Mouse (Mus musculus) activated CD4-positive, CD25-positive, alpha-beta regulatory T cell, adult 4 months (primary cell): ENCODE results near the gene Iqsec1. TPM values are rescaled to one million over a fixed set of nuclear protein-coding genes. Genes with fewer than 3 reads are reported as not detected.

Experiments
- ATAC-seq: one replicate; pipeline ENCODE4 v1.8.0; 2017
- polyA plus RNA-seq, 2 experiments: library from polyadenylated mRNA; unstranded; fragments of 100-300 nt; shearing (Covaris generic); gene quantifications; one replicate each; pipeline ENCODE4 v1.2.1; 2017

Iqsec1 gene
- polyA plus RNA-seq, 2 experiments from 2014 or later: 6.7 to 10.2 TPM

DNA sequence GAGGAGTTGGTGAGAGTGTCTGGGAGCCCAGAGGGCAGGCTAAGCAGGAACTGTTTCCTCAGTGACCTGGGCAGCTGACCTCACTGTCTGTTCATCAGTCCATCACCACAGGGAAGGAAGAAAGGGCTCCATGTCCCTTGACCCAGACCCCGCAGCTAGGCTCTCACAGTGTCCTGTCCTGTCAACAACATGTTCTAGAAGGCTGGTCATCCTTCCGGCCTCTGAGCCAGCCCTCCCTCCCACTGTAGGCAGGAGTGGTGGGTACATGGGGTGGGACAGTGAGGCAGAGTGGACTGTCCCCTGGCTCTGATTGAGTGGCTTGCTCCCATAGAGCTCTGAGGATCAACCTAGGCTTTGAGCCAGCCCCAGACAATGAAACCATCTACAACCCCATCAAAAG, 284.7 kb downstream of the Iqsec1 start:
- no peak for ATAC-seq

DNA sequence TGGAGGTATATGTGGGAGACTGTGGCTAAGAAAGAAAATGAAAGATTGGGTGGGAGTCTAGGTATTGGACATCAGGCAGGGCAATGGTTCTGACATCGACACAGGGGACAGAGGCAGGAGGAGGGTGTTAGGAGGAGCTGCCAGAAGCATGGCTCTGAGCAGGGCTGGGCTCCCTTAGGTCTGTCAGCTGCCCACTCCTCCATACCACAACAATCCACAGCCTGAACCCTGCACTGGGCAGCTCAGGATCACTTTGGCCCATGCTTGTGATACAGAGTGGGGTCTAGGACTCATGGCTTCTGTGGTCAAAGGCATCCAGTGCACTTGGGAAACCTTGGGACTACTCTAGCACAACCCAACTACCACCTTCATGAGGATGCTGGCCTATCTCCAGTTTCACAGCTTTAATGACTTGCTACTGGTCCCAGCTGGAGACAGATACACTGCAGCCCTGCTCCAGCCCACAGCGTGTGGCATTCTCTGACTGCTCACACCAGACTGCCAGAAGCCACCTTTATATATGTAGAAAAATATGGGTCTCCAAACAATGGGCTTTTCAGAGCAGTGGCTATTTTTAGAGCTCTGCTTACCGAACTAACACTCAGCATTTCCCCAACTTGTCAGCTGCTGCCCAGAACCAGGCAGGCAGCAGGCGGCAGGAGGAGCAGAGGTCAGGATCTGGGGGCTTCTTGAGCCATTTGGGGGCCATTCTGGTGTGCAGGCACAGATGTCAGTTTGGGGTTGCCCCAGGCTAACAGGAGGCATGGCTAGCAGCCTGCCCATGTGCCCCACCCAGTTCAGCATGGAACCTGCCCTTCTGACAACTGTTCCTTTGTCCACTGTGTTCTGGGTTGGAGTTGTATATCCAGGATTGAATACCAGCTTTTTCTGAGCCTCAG, 285.4 kb downstream of the Iqsec1 start:
- ATAC-seq: no peak

DNA sequence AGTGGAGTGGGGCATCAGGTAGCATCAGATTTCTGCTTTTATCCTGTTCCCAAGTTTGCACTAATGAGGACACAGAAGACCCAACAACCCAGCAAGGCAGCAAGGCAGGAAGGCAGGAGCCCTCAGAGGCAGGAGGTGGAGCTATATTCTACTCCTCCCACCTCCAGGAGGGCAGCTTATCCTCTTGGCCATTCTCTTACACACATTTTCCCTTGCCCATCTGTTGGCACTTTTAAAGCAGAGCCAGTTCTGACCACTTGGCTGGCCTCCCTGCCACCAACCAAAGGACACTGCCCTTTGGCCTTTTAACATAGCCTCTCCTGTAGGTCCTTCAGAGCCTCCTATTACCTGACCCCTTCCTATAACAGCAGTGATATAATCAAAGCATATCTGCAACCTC, 286.3 kb downstream of the Iqsec1 start:
- no peak for ATAC-seq

DNA sequence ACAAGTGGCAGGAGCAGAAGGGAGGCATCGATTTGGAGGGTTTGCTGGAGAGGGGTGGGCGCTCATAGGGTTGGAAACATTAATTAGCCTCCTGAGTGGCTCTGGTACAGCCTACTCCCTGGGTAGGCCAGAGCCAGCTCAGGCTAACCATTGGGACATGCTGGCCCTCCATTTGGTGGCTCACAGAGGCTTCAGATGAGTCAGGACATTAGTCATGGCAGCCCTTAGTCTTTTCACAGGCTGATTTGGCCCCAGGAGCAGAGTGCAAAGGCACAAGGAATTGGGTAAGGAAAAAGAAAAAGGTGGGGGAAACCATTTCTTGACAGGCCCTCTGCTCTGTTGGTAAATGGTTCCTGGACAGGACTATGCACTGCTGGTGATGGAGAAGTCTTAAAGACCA, 287.1 kb downstream of the Iqsec1 start:
- ATAC-seq: no peak

DNA sequence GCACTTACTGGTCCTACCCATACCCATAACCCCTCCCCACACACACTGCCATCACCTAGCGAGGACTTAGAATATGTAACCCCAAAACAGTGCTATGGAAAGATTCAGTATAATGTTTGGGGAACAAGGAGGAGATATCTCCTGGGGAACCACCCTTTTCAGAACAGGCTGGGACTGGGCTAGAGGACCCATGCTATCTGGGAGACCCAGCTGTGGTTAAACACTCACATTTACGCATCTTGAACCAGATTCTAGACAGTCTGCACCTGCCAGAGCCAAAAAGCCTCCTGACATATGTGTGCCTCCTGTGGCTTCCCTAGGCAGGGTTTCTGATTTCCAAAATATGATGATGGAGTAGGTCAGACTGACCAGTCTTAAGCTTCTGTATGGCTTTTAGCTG, 287.7 kb downstream of the Iqsec1 start:
- no peak for ATAC-seq

GRCm38 (mm10) chr6:90700068-90700467, 288.4 kb downstream of the Iqsec1 start:
- no peak for ATAC-seq

DNA sequence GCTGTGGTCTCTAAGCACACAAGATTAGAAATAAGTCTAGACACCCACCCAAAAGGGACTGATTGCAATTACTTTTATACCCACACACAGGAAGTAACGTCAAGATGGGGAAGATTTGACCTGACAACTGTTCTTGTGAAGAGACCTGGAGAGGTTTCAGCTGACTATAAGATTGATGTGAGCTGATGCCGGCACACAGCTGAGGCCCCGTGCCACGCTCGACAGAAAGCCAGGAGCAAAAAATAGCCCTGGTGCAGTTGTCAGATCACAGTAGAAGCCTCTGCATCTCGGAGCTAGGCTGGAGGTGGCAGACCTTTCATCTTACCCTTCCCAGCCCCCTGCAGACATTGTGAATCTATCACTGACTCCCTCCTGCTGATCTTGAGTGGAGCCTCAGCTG, 289.6 kb downstream of the Iqsec1 start:
- no peak for ATAC-seq

DNA sequence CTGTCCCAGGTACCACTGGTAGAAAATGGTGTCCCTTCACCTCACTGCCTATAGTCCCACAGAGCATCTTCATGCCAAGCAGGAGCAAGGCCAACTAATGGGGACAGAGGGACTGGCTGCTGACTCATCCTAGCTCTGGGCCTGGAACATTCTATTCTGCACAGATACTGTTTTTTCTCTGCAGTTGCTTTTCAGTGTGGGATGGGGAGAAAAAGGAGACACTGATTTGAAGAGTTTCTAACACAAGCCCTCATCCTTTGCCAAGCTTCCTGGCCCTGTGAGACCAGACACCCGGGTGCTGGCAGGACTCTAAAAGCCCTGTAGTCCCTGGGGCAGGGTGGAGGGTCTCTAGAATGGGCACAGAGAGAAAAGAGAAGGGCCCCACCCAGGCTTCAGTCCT, 292.7 kb downstream of the Iqsec1 start:
- ATAC-seq: no peak

GRCm38 (mm10) chr6:90692404-90692803, 296.1 kb downstream of the Iqsec1 start:
- no peak for ATAC-seq

DNA sequence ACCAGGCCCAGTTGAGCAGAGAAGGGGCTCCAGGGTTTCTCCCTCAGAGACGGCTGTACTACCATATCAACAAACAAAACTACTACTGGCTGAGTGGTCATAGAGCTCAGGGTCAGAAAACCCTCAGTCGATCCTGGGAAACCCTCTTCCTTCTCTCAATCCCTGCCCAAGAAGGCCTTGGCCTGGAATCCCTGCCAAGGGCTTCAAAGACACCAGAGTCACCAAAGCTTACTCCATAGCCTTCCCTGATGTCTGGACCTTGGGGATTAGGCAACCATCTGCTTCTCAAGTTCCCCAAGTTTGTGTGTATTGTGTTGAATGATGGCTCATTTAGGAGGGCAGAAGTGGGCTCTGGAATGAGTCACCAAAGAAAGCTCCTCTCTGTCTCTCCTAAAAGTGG, 296.6 kb downstream of the Iqsec1 start:
- ATAC-seq: no peak

DNA sequence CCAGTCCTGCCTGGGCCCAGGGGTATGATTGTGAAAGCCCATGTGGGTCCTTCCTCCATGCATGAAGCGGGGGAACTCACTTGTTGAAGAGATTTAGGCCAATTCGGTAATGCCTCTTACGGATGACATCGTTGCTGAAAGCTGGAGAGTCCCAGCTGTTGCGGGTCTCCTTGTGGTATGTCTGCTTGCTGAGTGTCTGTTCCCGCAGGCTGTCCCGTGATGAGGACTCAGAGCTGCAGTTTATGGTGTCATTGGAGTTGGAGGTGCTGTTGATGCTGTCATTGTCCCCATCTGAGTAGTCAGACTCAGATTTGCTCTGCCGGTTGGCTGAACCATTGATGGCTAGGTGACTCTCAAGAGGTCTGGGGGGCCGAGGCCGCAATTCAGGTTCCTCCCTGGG, 299.0 kb downstream of the Iqsec1 start:
- ATAC-seq: no peak

- no peak for ATAC-seq
Measured at GRCm38 (mm10) chr6:90688742-90689141, 299.7 kb downstream of the Iqsec1 start.

- no peak for ATAC-seq
Measured at GRCm38 (mm10) chr6:90688003-90688402, 300.5 kb downstream of the Iqsec1 start.

DNA sequence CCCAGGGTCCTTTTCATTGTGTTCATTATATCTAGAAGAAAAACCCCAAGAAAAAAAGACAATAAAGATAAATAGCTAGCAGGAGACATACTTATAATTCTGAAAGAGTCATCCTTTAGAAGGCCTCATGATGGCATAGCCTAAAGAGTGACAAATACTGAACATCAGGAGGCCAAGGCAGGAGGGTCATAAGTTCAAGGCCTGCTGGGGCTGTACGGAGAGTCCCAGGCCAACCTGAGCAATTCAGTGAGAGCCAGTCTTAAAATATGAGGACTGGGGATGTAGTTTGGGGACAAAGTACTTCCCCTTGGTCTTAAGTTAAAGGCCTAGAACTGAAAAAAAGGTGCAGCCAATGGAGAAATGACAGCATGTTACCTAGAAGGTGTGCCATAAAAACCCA, 301.7 kb downstream of the Iqsec1 start:
- ATAC-seq: no peak

DNA sequence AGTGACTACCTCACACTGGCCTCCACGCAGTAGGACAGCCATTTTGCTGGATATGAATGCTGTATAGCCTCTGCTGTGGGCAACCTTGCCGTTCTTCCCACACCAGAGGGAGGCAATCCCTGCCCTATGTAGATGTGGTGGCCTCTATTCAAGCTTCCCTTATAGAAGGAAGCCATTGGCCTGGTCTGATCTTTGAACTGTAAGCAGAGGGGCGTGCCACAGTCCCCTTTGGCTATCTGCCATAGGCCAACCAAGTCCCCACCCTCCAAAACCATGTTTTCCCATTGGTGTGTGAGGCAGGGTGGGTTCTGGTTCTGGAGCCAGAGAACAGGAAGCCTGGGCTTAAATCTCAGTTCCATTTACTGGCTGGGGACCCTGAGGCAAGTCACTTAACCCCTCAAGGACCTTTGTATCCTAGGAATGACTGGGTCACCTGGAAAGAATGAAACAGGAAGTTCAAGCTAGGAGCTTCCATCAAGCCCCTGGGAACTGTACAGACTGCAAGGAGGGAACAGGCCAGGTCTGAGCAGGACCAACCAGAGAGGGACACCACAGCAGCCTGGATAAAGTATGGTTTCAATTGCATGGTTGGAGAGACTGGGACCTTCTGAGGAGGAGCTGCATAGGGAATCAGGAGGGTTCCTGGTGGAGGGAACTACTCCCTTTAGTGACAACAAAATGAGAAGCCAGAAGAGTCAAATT, 304.5 kb downstream of the Iqsec1 start:
- ATAC-seq: no peak

GRCm38 (mm10) chr6:90680401-90680800, 308.1 kb downstream of the Iqsec1 start:
- no peak for ATAC-seq

DNA sequence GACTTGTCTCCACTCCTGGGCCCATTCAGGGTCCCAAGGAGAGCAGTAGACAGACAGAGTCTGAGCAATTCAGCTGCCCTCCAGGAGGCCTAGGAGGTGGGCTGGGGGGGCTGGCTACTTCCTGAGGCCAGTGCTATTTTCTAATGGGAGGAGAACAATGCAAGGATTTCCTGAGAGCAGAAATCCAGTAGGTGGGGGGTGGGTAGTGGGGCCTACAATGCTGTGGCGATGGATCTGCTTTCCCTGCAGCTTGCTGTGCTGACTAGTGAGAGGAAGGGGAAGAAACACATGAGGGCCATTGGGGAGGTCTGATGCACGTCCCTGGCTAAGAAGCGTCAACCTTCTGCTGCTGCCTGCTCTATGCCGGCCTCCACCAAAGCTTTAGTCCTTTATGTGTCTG, 309.7 kb downstream of the Iqsec1 start:
- ATAC-seq: no peak

- no peak for ATAC-seq
Measured at GRCm38 (mm10) chr6:90668693-90669092, 319.8 kb downstream of the Iqsec1 start.

DNA sequence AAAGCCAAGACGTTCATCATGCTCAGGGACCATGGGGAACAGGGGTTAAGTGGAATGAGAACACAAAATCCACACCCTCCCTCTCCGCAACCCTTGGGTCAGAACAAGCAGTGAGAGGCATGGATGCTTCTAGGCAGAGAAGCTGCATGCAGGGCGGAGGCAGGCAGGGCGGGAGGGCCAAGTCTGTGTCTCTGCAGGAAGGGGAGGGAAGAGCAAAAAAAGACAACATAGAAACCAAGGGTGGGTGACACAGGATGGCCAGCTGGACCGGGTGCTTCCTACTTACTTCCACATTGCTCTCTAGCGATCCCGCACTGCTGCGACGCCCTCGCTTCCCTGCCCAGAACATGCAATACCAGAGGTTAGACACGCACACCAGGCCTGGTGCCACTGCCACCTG, 324.7 kb downstream of the Iqsec1 start:
- no peak for ATAC-seq

DNA sequence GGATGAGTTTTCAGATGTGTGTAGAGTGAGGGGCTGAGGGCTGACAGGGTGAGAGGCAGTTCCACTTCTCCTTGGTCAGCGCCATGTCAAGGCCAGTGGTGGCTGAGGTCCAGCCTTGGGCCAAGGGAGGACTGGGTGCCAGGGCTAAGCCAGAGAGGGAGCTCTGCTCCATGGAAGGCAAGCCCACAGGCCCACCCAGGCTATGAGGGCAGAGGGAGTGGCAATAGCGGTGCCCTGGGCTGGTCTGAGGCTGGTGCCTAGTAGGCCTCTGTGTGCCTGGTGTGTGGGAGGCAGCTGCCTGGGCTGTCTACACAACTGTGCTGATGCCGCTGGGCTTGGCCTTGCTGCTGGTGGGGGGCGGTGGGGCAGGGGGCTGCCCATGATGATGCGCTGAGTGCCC, 326.3 kb downstream of the Iqsec1 start:
- no peak for ATAC-seq

- ATAC-seq: no peak
Measured at GRCm38 (mm10) chr6:90661029-90661399, 327.5 kb downstream of the Iqsec1 start.

GRCm38 (mm10) chr6:90660398-90661028, 328.0 kb downstream of the Iqsec1 start:
- no peak for ATAC-seq

DNA sequence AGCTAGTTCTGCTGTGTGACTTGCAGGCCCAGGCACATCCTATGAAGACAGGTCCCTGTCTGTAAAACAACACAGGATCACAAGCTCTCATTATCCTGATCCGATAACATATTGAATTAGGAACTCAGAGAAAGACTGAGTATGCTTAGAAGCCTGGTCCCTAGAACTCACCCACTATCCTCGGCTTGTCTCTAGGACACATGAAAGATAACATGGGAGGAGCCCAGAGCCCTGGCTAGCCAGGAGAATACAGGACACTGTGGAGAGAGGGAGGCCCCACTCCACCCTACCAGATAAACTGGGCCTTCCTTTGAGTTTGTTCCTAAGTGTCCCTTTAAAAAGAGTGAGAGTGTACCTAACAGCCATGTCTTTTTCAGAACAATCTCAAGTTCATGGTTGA, 328.6 kb downstream of the Iqsec1 start:
- ATAC-seq: no peak
